Mouse (Mus musculus) adrenal gland, postnatal 14 days (tissue): ENCODE measurements at regions not wholly inside any gene's neighbourhood (a gene's known extent, or its start where the extent isn't known, plus 50 kb on each side); places are given as distances from the start of the nearest gene placed in this dataset.

Experiments used
- DNase-seq: peaks from one replicate; pipeline ENCODE4 v3.0.0; 2021; ENCODE audit warnings: mixed read lengths

- no peak for DNase-seq
Measured at GRCm38 (mm10) chr13:115425610-115426562, 324.1 kb upstream of the Itga1 start.

GRCm38 (mm10) chr13:115423761-115424160, 322.0 kb upstream of the Itga1 start:
- peak; percentile 10 for DNase-seq

DNA sequence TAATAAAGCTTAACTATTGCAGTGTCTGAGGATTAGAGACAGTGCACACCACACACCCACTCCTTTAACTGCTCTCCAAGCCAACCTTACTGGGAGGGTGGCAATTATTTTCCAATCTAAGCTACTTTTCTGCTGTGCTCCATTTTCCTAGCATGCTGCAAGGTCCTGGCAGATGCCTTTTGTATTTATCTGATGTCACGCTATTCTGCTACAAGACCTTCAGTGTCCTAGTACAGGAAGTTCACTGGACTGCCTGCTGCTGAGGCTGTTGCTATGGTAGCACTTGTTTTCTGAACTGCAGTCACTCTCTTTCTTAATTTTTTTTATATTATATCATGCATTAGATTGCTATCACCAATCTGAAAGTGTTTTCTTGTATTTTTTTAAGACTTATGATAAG, 319.7 kb upstream of the Itga1 start:
- DNase-seq: no peak

DNA sequence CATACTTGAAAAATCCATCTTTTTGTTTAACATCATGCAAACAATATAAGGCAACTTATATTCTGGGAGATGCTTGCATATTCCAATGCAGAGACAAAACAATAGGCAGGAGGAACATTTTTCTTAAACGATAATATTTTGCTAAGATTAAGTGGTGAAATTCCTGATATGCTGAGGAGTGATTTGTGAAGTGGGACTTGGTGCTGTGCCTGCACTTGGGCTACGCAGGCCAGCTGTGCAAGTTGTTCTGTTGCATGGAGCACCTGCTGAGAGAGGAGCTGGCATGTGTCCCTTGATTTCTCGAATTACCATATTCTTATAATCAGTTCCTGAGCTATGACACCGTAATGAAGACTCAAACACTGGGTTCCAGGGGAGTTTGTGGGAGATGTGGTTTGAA, 316.1 kb upstream of the Itga1 start:
- no peak for DNase-seq

GRCm38 (mm10) chr13:115413721-115414531, 312.2 kb upstream of the Itga1 start:
- DNase-seq: no peak

GRCm38 (mm10) chr13:115405916-115406315, 304.2 kb upstream of the Itga1 start:
- DNase-seq: peak; percentile 53

DNA sequence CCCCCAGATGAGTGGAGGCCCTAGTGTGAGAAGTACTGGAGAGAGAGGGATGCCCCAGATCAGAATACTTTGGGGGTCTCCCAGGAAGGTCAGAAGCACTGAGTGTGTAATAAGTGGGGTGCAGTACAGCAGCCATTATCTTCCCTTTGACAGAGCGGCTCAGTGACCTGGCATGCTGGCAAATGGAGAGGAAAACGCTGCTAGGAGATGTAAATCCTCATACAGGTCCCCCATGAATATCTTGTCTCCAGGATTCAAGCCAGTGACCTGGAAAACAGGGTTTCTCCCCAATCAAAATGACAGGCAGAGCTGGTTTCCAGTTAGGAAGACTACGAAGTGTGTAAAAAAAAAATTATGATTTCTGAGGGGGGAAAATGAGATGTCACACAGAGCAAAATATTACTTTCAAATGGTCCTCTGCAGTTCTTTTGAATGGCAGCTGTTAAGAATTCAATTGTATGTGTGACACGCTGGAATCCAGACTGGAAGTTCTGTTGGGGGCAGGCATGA, 299.0 kb upstream of the Itga1 start:
- DNase-seq: no peak

GRCm38 (mm10) chr13:115379682-115380081, 277.9 kb upstream of the Itga1 start:
- peak; percentile 19 for DNase-seq

GRCm38 (mm10) chr13:115376180-115376880, 274.6 kb upstream of the Itga1 start:
- DNase-seq: no peak

GRCm38 (mm10) chr13:115361457-115361856, 259.7 kb upstream of the Itga1 start:
- no peak for DNase-seq

DNA sequence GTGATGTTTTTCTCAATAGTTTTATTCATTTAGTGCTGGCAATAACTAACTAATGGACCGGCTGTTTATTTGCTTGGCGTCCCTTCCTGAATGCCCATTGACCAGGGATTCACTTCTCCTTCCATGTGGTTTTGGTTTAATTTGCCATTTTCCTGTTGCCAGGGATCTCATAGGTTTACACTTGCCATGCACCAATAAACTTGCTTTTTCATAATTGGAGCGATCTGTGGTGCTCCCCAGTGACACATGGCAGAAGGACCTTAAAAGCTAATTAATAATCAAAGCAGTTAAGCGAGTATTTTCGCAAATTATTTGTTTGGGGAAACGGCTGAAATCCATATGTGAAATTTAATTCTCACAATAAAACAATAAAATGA, 245.2 kb upstream of the Itga1 start:
- no peak for DNase-seq

GRCm38 (mm10) chr13:115346115-115347021, 244.6 kb upstream of the Itga1 start:
- DNase-seq: no peak

DNA sequence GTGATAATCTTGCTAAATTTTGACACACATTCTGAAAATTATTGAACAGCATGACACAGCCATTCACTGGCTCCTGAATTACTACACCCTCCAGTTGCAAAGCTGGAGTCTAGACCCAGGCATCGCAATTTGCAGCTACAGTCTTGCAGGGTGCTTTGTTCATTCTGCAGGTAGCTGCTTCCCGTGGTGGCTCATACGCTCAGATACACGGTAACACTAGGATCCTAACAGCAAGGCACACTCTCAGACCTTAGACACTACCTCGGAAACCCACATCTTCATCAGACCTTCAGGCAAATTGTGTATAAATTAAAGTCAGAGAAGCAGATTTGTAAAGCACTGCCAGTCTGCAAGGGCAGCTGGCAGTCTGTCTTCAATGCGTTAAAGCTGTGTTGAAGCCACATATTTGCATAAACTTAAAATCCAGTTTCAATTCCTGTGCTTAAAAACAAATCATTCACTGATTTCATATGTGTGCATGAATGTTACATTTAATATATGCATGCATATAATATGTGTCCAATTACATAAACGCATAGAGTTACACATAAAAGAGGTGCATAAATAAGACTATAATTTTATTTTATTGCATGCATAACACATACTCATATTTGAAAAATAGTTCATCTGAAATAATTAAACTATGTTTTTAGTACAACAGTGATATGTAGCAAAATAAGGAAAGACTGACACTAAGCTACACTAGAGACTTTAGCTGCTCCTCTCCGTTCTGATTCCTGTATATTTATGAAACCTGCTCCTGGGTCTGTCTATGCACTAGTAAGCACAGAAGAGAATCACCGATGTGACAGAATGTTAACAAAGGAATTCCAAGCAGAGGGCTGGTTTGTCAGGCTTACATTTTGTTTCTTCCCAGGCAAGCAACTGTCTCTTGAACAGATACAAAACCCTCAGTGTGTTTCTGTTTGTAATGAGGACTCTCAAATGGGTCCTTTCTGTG, 227.5 kb upstream of the Itga1 start:
- DNase-seq: no peak

- no peak for DNase-seq
Measured at GRCm38 (mm10) chr13:115326294-115326693, 224.5 kb upstream of the Itga1 start.

- no peak for DNase-seq
Measured at GRCm38 (mm10) chr13:115316681-115317080, 214.9 kb upstream of the Itga1 start.

DNA sequence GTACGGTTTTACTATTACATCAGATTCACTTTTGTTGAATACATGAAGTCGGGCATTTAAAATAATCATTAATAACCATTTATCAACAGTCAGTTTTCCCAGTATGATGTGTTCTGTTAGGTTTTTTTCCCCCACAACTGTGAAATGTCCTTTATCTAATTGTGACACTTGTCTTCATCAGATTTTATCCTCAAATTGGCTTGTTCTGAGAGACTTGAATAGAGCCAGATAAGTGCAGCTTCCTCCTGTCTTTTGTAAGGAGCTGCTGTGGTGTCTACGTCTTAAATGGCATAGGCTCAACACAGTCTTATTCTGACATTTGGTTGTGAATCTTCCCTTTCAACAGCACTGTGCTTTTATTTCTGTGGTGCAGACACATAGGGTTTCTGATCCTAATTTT, 206.8 kb upstream of the Itga1 start:
- no peak for DNase-seq

- DNase-seq: peak; percentile 8
Measured at GRCm38 (mm10) chr13:115287371-115287770, 185.6 kb upstream of the Itga1 start.

DNA sequence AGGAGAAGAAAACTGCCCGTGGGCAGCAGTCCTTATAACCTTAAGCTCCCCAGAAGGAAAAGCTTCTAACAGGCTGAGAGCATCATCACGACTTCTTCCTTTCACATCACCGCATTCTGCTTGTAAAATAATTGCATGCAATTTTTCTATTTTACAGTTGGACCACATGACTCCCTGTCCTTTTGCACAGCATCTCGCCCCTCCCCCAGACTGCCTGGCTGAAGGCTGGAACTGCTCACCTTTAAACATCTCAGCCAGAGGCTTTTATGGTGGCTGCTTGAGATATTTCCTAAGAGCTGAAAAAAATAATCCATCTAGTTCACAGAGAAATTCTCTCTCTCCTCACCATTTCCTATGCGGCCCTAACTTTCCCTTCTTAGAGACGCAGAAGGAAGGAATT, 164.4 kb upstream of the Itga1 start:
- DNase-seq: no peak

DNA sequence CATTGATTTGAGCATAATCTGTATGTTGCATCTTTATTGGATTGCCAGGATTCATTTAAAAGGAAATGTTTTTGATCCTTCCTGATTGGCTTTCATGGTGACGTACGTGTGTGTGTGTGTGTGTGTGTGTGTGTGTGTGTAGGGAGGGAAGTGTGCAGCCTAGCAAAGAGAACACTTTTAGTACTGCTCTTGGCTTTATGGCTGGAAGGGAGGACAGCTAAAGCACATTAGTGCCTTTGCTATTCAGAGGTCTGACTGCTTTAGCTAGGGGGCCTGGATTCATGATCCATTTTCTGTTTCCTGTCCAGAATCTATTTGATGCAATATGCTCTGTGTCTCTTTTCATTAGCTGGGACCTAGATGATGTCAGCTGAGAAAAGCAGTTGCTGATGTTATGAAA, 155.6 kb upstream of the Itga1 start:
- DNase-seq: no peak

DNA sequence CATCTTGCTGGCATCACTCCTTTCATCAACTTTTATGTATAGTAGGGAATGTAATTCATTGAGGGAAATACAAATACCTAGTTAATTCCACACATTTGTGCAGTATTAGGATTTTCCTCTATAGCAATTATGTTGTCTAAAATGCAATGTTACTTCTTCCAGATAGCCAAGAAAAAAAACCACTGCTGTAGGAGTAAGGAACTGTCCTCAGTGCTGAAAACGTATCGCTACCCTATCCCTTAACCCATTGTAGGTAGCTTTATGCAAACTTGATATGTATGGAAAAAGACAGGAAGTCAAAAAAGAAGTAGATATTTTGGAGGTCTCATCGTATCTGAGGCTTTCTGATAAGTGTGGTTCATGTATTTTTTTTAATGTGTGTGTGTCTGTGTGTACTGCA, 150.8 kb upstream of the Itga1 start:
- DNase-seq: no peak
